Mouse (Mus musculus) cerebellum, adult 2 months (tissue): ENCODE data around the gene Lmod3. TPM values are rescaled to one million over a fixed set of nuclear protein-coding genes. Genes with fewer than 3 reads are reported as not detected.

Source experiments
- DNase-seq, 2 experiments: peaks; one replicate each; pipeline ENCODE4 v3.0.0; 2021
- H3K27ac ChIP-seq: fragments of 200-500 bp; 2 replicates; pipeline ENCODE4 v1.5.1; 2012; ENCODE audit warnings: low read length, control low read depth, inconsistent platforms; ENCODE audit not compliant: insufficient read depth
- H3K27me3 ChIP-seq: fragments of 200-500 bp; 2 replicates; pipeline ENCODE4 v1.6.1; 2012; ENCODE audit warnings: inconsistent platforms, mild to moderate bottlenecking, low read length, moderate library complexity; ENCODE audit not compliant: control insufficient read depth, insufficient read depth
- H3K4me1 ChIP-seq: fragments of 200-500 bp; 2 replicates; pipeline ENCODE4 v1.6.1; 2011; ENCODE audit warnings: low read length; ENCODE audit not compliant: control insufficient read depth, insufficient read depth
- H3K4me3 ChIP-seq: fragments of 200-500 bp; replicated peaks from 2 replicates; pipeline ENCODE3; 2011; ENCODE audit warnings: mild to moderate bottlenecking, low read depth, low read length, control low read depth; ENCODE audit not compliant: insufficient read depth
- CTCF ChIP-seq: fragments of 200-500 bp; IDR thresholded peaks from 2 replicates; pipeline ENCODE4 v1.5.1; 2011; ENCODE audit warnings: low read depth, mild to moderate bottlenecking, control low read depth, low read length, moderate library complexity, borderline replicate concordance; ENCODE audit not compliant: insufficient read depth
- POLR2A ChIP-seq: fragments of 200-500 bp; IDR thresholded peaks from 2 replicates; pipeline ENCODE4 v1.6.1; 2011; ENCODE audit warnings: low read length, control low read depth, borderline replicate concordance; ENCODE audit not compliant: insufficient read depth
- WGBS: fragments of 180-500 bp; shearing (Covaris S2); methylation state at CpG from one replicate; pipeline ENCODE4 v1.1.7; 2018; 5-methylcytosine and 5-hydroxymethylcytosine counted together
- polyA plus RNA-seq: library from polyadenylated mRNA; depleted of rRNA; stranded (reverse); fragments of >200 nt; gene quantifications from 2 replicates; pipeline ENCODE4 v1.2.3, GENCODE M21; 2012; rRNA removed

Gene Lmod3
- polyA plus RNA-seq, 1 experiment, result 0.08 TPM

DNA sequence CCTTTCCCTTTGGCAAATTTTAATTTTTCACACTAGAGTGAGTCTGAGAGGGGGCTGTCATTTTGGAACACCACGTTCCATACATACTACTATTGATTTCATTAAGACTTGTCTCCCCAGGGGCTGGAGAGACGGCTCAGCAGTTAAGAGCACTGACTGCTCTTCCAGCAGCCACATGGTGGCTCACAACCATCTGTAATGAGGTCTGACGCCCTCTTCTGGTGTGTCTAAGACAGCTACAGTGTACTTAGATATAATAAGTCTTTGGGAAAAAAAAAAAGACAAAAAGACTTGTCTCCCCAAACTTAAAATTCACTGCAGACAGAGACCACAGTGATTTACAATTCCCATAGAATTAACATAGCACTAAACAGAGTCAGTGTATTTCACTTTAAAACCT is 52.1 kb downstream of the Lmod3 start:
- Histone ChIP-seq H3K4me3 (no peak overlapping the region), H3K4me1 (no peaks in the 10 kb centered on the region), H3K27ac (no peak overlapping the region), H3K27me3 (no peaks in the 10 kb centered on the region)
- TF ChIP-seq CTCF, result no peak
- TF ChIP-seq POLR2A, result no peak
- 45% methylated on average over 3 of the region's 3 CpGs for WGBS
- DNase-seq, result no peak

Other genes with a start within 250 kb of the Lmod3 start
- gene Fam19a4, start 192.3 kb downstream of the Lmod3 start, polyA plus RNA-seq, result 0.13 and 0.54 TPM in 2 replicates
- gene Eogt, start 103.6 kb downstream of the Lmod3 start, polyA plus RNA-seq, result 20.7 and 21.8 TPM in 2 replicates
- 13.4 and 14.2 TPM in 2 replicates for gene Tmf1, start 73.6 kb downstream of the Lmod3 start, polyA plus RNA-seq
- 79.1 and 80.4 TPM in 2 replicates for gene Uba3, start 47.1 kb downstream of the Lmod3 start, polyA plus RNA-seq
- 179 and 181 TPM in 2 replicates for gene Arl6ip5, start 42.1 kb downstream of the Lmod3 start, polyA plus RNA-seq